8 mouse cellular contexts compared by ENCODE assay signal in the genomic region with DNA sequence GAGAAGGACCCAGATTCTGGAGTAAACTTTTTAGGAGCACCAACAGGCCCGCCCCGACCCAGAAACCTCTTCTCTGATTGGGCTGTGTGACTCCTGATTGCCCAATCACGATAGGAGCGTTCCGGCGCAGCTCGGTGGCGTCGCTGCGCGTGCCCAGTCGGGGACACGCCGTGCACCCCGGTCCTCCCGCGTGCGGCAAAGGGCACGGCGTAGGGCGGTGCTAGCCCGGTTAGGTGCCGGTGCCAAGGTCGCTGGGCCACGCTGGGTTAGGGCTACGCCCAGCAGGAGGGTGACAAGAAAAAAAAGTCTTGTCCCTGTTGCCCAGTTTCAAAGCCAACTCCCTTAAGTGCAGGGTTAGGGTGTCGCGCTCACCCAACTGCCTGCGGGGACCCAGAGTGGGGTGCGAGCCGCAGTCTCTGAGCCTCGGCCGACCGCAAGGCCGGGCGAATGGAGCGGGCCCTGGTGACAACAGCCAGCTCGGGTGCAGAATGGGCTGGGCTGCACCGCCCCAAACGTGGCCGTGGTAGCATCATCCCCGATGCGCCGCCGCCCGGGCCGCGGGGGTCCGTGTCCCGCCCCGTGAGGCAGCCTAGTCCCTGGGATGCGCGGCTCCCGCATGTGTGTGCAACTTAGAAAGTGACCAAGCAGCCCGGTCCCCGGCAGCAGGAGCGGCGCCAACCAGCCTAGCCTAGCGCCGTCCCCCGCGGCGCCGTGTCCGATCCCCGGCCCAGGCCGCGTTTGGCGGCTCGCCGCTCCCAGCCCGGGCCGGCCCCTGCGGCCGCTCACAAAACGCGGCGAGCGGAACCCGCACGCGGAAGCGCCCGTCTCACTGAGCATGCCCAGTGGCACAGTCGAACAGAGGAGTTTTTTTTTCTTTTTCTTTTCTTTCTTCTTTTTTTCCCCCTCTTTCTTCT. TPM values are rescaled to one million over a fixed set of nuclear protein-coding genes. Genes with fewer than 3 reads are reported as not detected.
DNase-seq lines count a peak whose midpoint lies in the region; ATAC-seq and TF ChIP-seq lines count a peak whose summit lies in the region.

Gene Tdrd3 (plus strand): TSS at position 832 of the 914 bp plus-strand sequence.

- TF ChIP-seq EP300 in heart, postnatal 0 days (IDR thresholded peaks at IDR 0.05; ENCODE audit: low read depth) = peak; percentile 52; the same call in 1 of the 2 replicates

- peak within 1 kb of the TSS; percentile 70 for H3K4me2 ChIP-seq in forebrain, embryonic 12.5 days
- H3K4me2 ChIP-seq in heart, postnatal 0 days (ENCODE audit: low read depth, low read length) = peak within 1 kb of the TSS; percentile 74
- peak within 1 kb of the TSS; percentile 98 for H3K4me2 ChIP-seq in liver, embryonic 16.5 days (ENCODE audit: low read depth, low read length)
- H3K4me2 ChIP-seq in neural tube, embryonic 13.5 days = peak within 1 kb of the TSS; percentile 78

- no peak for TF ChIP-seq CTCF in E14TG2a.4 (conservative IDR thresholded peaks at IDR 0.05; ENCODE audit: low read length)
- no peak for TF ChIP-seq CTCF in heart, postnatal 0 days (IDR thresholded peaks at IDR 0.05; ENCODE audit: low read depth)
- no peak for TF ChIP-seq CTCF in testis, adult 2 months (IDR thresholded peaks at IDR 0.05; ENCODE audit: control insufficient read depth, insufficient read depth, insufficient replicate concordance, low read depth, low read length)

- 1% methylated on average over 85 of the region's 85 CpGs for WGBS in forebrain, embryonic 12.5 days
- WGBS in heart, postnatal 0 days = under 1% methylated on average over 85 of the region's 85 CpGs
- under 1% methylated on average over 85 of the region's 85 CpGs for WGBS in liver, embryonic 16.5 days (ENCODE audit: insufficient replicate concordance)
- under 1% methylated on average over 85 of the region's 85 CpGs for WGBS in neural tube, embryonic 13.5 days

- peak within 1 kb of the TSS; percentile 91 for H3K9ac ChIP-seq in forebrain, embryonic 12.5 days
- peak within 1 kb of the TSS; percentile 97 for H3K9ac ChIP-seq in heart, postnatal 0 days (replicated peaks; ENCODE audit: low read depth, low read length)
- peak within 1 kb of the TSS; percentile 93 for H3K9ac ChIP-seq in liver, embryonic 16.5 days (ENCODE audit: low read depth, low read length)
- H3K9ac ChIP-seq in neural tube, embryonic 13.5 days = peak within 1 kb of the TSS; percentile 97

- no peaks in the 10 kb centered on the region for H3K27me3 ChIP-seq in E14TG2a.4 (ENCODE audit: insufficient read depth, low read length)
- no peaks in the 10 kb centered on the region for H3K27me3 ChIP-seq in forebrain, embryonic 12.5 days
- H3K27me3 ChIP-seq in heart, postnatal 0 days (ENCODE audit: control insufficient read depth, insufficient read depth, low read length) = no peaks in the 10 kb centered on the region
- no peaks in the 10 kb centered on the region for H3K27me3 ChIP-seq in liver, embryonic 16.5 days (ENCODE audit: control insufficient read depth, insufficient read depth, low read depth, low read length)
- no peaks in the 10 kb centered on the region for H3K27me3 ChIP-seq in neural tube, embryonic 13.5 days
- no peaks in the 10 kb centered on the region for H3K27me3 ChIP-seq in testis, adult 2 months (ENCODE audit: control insufficient read depth, insufficient read depth, low read length)

- H3K36me3 ChIP-seq in E14TG2a.4 (ENCODE audit: insufficient read depth, low read length) = no peaks in the 10 kb centered on the region
- H3K36me3 ChIP-seq in forebrain, embryonic 12.5 days (replicated peaks) = peaks cover 2% of the 10 kb centered on the region
- H3K36me3 ChIP-seq in heart, postnatal 0 days (replicated peaks; ENCODE audit: control insufficient read depth, insufficient read depth, low read length) = no peaks in the 10 kb centered on the region
- H3K36me3 ChIP-seq in liver, embryonic 16.5 days (ENCODE audit: control insufficient read depth, insufficient read depth) = no peaks in the 10 kb centered on the region
- H3K36me3 ChIP-seq in neural tube, embryonic 13.5 days = no peaks in the 10 kb centered on the region
- no peaks in the 10 kb centered on the region for H3K36me3 ChIP-seq in testis, adult 2 months (ENCODE audit: control insufficient read depth, insufficient read depth, low read length)

- no peaks in the 10 kb centered on the region for H3K9me3 ChIP-seq in E14TG2a.4 (ENCODE audit: low read length)
- H3K9me3 ChIP-seq in forebrain, embryonic 12.5 days = no peaks in the 10 kb centered on the region
- no peaks in the 10 kb centered on the region for H3K9me3 ChIP-seq in heart, postnatal 0 days (replicated peaks; ENCODE audit: control insufficient read depth, low read length)
- no peaks in the 10 kb centered on the region for H3K9me3 ChIP-seq in liver, embryonic 16.5 days (replicated peaks; ENCODE audit: control insufficient read depth, low read length)
- H3K9me3 ChIP-seq in neural tube, embryonic 13.5 days = no peaks in the 10 kb centered on the region

- H3K4me3 ChIP-seq in E14TG2a.4 (replicated peaks; ENCODE audit: low read length) = peak within 1 kb of the TSS; percentile 89
- H3K4me3 ChIP-seq in forebrain, embryonic 12.5 days (replicated peaks) = peak within 1 kb of the TSS; percentile 78
- H3K4me3 ChIP-seq in heart, postnatal 0 days (ENCODE audit: low read depth, low read length) = peak within 1 kb of the TSS; percentile 94
- peak within 1 kb of the TSS; percentile 89 for H3K4me3 ChIP-seq in liver, embryonic 16.5 days (ENCODE audit: low read depth, low read length)
- H3K4me3 ChIP-seq in neural tube, embryonic 13.5 days = peak within 1 kb of the TSS; percentile 83
- peak within 1 kb of the TSS; percentile 92 for H3K4me3 ChIP-seq in testis, adult 2 months (ENCODE audit: control insufficient read depth, low read depth, low read length)

- peak; percentile 91 for TF ChIP-seq POLR2A in testis, adult 2 months (IDR thresholded peaks at IDR 0.05; ENCODE audit: control insufficient read depth, low read depth, low read length)

- ATAC-seq in forebrain, embryonic 12.5 days (ENCODE audit: low FRiP score) = peak; percentile 94
- peak; percentile 93 for ATAC-seq in heart, postnatal 0 days (ENCODE audit: insufficient read depth, low read depth)
- peak; percentile 91 for ATAC-seq in liver, embryonic 16.5 days (ENCODE audit: low read depth)
- peak; percentile 98 for ATAC-seq in neural tube, embryonic 13.5 days (ENCODE audit: low read depth)

- peak within 1 kb of the TSS; percentile 100 for H3K27ac ChIP-seq in forebrain, embryonic 12.5 days
- H3K27ac ChIP-seq in heart, postnatal 0 days (ENCODE audit: low read depth) = peak within 1 kb of the TSS; percentile 98
- peak within 1 kb of the TSS; percentile 100 for H3K27ac ChIP-seq in liver, embryonic 16.5 days (ENCODE audit: low read length)
- peak within 1 kb of the TSS; percentile 99 for H3K27ac ChIP-seq in neural tube, embryonic 13.5 days (replicated peaks)
- H3K27ac ChIP-seq in testis, adult 2 months (ENCODE audit: control insufficient read depth, insufficient read depth, low read depth, low read length) = peak within 1 kb of the TSS; percentile 85

- peaks cover 28% of the 10 kb centered on the region for H3K4me1 ChIP-seq in E14TG2a.4 (replicated peaks; ENCODE audit: low read depth, low read length)
- H3K4me1 ChIP-seq in forebrain, embryonic 12.5 days = peaks cover 13% of the 10 kb centered on the region
- peaks cover 16% of the 10 kb centered on the region for H3K4me1 ChIP-seq in heart, postnatal 0 days (ENCODE audit: control insufficient read depth, insufficient read depth)
- H3K4me1 ChIP-seq in liver, embryonic 16.5 days (ENCODE audit: control insufficient read depth, low read depth, low read length) = peaks cover 22% of the 10 kb centered on the region
- peaks cover 30% of the 10 kb centered on the region for H3K4me1 ChIP-seq in neural tube, embryonic 13.5 days (replicated peaks)
- H3K4me1 ChIP-seq in testis, adult 2 months (ENCODE audit: control insufficient read depth, insufficient read depth, low read length) = no peaks in the 10 kb centered on the region

- DNase-seq in c-Kit-positive CD71-positive TER-119-positive erythroid progenitor cells, embryonic 14.5 days (ENCODE audit: low spot score) = peak; percentile 93
- peak; percentile 96 for DNase-seq in heart, postnatal 0 days (ENCODE audit: low spot score)
- peak; percentile 93 to 96 for DNase-seq in kidney, postnatal 4 days

RNA-seq across cellular contexts. Expression of gene Tdrd3, which starts in this region (rescaled TPM):
- polyA plus RNA-seq in forebrain, embryonic 12.5 days (2016; fragmentation: Nextera tagmentation; extraction: Ambion mirVana) = 47.5 and 48.3 TPM in 2 replicates
- 13.4 and 22.4 TPM in 2 replicates for total RNA-seq in heart, postnatal 0 days (2014; rRNA removed; ENCODE audit: low replicate concordance)
- 13.8 and 14.5 TPM in 2 replicates for polyA plus RNA-seq in heart, postnatal 0 days (2015; fragmentation: Nextera tagmentation; extraction: Ambion mirVana)
- polyA plus RNA-seq in liver, embryonic 16.5 days (2015; fragmentation: Nextera tagmentation; extraction: Ambion mirVana) = 7.0 and 7.1 TPM in 2 replicates
- polyA plus RNA-seq in neural tube, embryonic 13.5 days (2015; fragmentation: Nextera tagmentation; extraction: Ambion mirVana) = 43.2 and 43.5 TPM in 2 replicates
- 7.9 and 8.8 TPM in 2 replicates for polyA plus RNA-seq in testis, adult 2 months (2012; rRNA removed)

Comparison
In these comparisons a context has a peak if more than half of its experiments do, and no peak if none do; other contexts are left out.
1. Peak in every context shown above with its lines: DNase-seq, ATAC-seq, H3K4me3 ChIP-seq and H3K27ac ChIP-seq.